Mouse (Mus musculus): ENCODE data around the gene Disp3. TPM values are rescaled to one million over a fixed set of nuclear protein-coding genes. Genes with fewer than 3 reads are reported as not detected.

The Disp3 gene
- polyA plus RNA-seq, 1 experiment from 2014 or later: 0.86 TPM

DNA sequence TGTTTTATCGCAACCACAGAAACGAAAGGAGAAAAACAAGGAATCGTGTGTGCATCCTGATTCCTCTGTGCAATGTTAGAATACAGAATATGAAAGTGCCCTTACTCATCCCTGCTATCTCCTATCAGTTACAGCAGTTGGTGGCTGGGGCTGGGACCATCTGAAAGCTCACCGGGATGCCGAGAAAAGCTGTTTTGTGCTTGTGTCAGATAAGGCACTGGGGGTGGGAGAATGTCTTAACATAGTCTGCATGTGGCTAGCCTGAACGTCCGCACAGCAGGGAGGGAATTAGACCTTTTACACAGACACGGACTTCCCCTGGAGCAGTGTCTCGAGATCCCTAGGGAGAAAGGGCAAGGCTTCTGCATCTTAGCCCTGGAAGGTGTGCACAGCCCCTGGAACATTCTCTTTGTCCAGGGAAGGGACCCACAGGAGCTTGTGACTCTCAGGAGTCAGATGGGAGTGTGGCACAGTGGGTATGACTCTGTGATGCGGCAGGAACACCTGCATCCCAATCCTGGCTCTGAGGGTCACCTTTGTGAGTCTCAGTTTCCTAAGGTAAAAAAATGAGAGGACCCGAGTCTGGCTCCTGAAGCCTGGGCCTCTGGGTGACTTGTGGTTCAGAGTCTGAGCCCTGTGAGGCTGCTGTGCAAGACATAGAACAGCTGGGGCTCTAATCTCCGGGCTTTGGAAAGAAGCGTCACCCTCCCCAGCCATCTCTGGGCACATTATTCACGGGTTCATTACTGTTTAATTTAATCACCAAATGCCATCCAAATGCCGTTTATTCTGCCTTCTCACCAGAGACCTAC is 83.5 kb downstream of the Disp3 start:
- DNase-seq (ENCODE audit: low spot score) (no peak), ATAC-seq (replicated peaks; ENCODE audit: insufficient number of reproducible peaks, low FRiP score, low TSS enrichment, low read depth) (no peak; the same call in 1 of the 2 replicates)
- 61% methylated on average over 15 of the region's 15 CpGs for WGBS
- H3K27me3 ChIP-seq (ENCODE audit: control insufficient read depth, insufficient read depth, low read length): no peaks in the 10 kb centered on the region
- no peaks in the 10 kb centered on the region for H3K4me1 ChIP-seq (ENCODE audit: control insufficient read depth, insufficient read depth, low read length)
- H3K4me2 ChIP-seq (ENCODE audit: low read depth, low read length): no peak overlapping the region
- H3K4me3 ChIP-seq (ENCODE audit: low read depth, low read length): no peak overlapping the region
- no peaks in the 10 kb centered on the region for H3K36me3 ChIP-seq (replicated peaks; ENCODE audit: control insufficient read depth, insufficient read depth, low read depth, low read length)
- no peak overlapping the region for H3K9ac ChIP-seq (replicated peaks; ENCODE audit: low read length)
- no peak overlapping the region for H3K27ac ChIP-seq (replicated peaks; ENCODE audit: low read depth, low read length)
- no peaks in the 10 kb centered on the region for H3K9me3 ChIP-seq (replicated peaks; ENCODE audit: control insufficient read depth, low read length)

DNA sequence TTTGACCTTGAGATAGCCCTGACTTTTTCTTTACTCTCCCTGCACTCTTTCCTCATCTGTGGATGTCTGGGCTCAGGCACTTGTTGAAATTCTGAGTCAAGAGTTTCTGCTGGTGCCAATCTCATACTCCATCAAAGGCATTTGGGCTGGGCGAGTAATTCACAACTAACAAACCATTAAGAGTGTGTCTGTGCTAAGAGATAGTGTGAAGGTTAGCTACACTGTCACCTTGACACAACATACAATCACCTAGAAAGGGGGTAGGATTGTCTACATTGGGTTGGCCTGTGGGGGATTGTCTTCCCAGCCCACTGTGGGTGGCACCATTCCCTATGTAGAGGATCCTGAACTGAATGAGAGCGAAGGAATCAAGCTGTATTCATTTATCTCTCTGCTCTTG is 84.2 kb downstream of the Disp3 start:
- WGBS: 88% methylated on average over 2 of the region's 2 CpGs
- Histone ChIP-seq H3K9ac (replicated peaks; ENCODE audit: low read length) (no peak overlapping the region), H3K4me1 (ENCODE audit: control insufficient read depth, insufficient read depth, low read length) (no peaks in the 10 kb centered on the region), H3K4me2 (ENCODE audit: low read depth, low read length) (no peak overlapping the region), H3K27ac (replicated peaks; ENCODE audit: low read depth, low read length) (no peak overlapping the region), H3K9me3 (replicated peaks; ENCODE audit: control insufficient read depth, low read length) (no peaks in the 10 kb centered on the region), H3K36me3 (replicated peaks; ENCODE audit: control insufficient read depth, insufficient read depth, low read depth, low read length) (no peaks in the 10 kb centered on the region), H3K4me3 (ENCODE audit: low read depth, low read length) (no peak overlapping the region), H3K27me3 (ENCODE audit: control insufficient read depth, insufficient read depth, low read length) (peaks cover 3% of the 10 kb centered on the region; the same call in 1 of the 2 replicates)
- DNase-seq (ENCODE audit: low spot score) (no peak), ATAC-seq (replicated peaks; ENCODE audit: insufficient number of reproducible peaks, low FRiP score, low TSS enrichment, low read depth) (no peak)

DNA sequence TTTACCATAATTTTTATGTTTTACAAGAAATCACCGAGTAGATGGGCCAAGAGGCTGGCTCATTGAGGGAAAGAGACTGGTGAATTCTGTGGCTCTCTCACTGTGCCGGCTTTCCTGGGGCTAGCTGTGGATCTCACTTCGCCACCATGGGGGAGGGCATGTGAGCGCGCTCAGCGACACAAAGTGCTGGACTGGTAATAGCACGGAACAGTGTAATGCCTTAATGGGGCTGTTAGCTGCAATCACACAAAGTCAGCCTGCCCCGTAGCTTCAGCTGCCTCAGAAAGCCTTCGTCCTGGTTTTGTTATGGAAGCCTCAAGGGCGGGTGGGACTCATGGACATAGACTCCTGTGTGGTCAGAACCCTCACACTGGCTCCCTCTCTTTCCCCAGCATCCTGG is 89.0 kb downstream of the Disp3 start:
- no peak for DNase-seq (ENCODE audit: low spot score)
- WGBS: 38% methylated on average over 10 of the region's 10 CpGs

DNA sequence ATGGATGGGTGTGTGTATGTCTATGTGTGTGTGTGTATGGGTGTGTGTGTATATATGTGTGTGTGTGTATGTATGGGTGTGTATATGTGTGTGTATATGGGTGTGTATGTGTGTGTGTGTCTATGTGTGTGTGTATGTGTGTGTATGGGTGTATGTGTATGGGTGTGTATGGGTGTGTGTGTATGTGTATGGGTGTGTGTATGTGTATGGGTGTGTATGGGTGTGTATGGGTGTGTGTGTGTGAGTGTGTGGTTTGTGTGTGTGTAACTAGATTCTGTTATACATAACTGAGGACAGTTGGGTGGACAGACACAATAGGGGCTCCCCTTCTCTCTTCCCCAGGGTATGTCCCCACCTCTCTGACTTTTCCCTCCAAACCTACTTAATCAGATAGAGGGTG is 93.4 kb downstream of the Disp3 start:
- Histone ChIP-seq H3K4me1 (ENCODE audit: control insufficient read depth, insufficient read depth, low read length) (no peaks in the 10 kb centered on the region), H3K27me3 (ENCODE audit: control insufficient read depth, insufficient read depth, low read length) (peaks cover 3% of the 10 kb centered on the region; the same call in 1 of the 2 replicates), H3K4me3 (ENCODE audit: low read depth, low read length) (no peak overlapping the region), H3K36me3 (replicated peaks; ENCODE audit: control insufficient read depth, insufficient read depth, low read depth, low read length) (no peaks in the 10 kb centered on the region), H3K27ac (replicated peaks; ENCODE audit: low read depth, low read length) (no peak overlapping the region), H3K9me3 (replicated peaks; ENCODE audit: control insufficient read depth, low read length) (no peaks in the 10 kb centered on the region), H3K9ac (replicated peaks; ENCODE audit: low read length) (no peak overlapping the region), H3K4me2 (ENCODE audit: low read depth, low read length) (no peak overlapping the region)
- DNase-seq (ENCODE audit: low spot score) (no peak), ATAC-seq (replicated peaks; ENCODE audit: insufficient number of reproducible peaks, low FRiP score, low TSS enrichment, low read depth) (0 out of 2 replicates have a peak, but pooled peaks have one; percentile 19)

More for the DNA sequence above, 89.0 kb downstream of the Disp3 start:
- ATAC-seq (replicated peaks; ENCODE audit: insufficient number of reproducible peaks, low FRiP score, low TSS enrichment, low read depth): no peak
- Histone ChIP-seq H3K4me2 (ENCODE audit: low read depth, low read length) (no peak overlapping the region), H3K27me3 (ENCODE audit: control insufficient read depth, insufficient read depth, low read length) (peaks cover 3% of the 10 kb centered on the region; the same call in 1 of the 2 replicates), H3K9ac (replicated peaks; ENCODE audit: low read length) (no peak overlapping the region), H3K27ac (replicated peaks; ENCODE audit: low read depth, low read length) (no peak overlapping the region), H3K4me1 (ENCODE audit: control insufficient read depth, insufficient read depth, low read length) (no peaks in the 10 kb centered on the region), H3K4me3 (ENCODE audit: low read depth, low read length) (no peak overlapping the region), H3K36me3 (replicated peaks; ENCODE audit: control insufficient read depth, insufficient read depth, low read depth, low read length) (no peaks in the 10 kb centered on the region), H3K9me3 (replicated peaks; ENCODE audit: control insufficient read depth, low read length) (no peaks in the 10 kb centered on the region)

DNA sequence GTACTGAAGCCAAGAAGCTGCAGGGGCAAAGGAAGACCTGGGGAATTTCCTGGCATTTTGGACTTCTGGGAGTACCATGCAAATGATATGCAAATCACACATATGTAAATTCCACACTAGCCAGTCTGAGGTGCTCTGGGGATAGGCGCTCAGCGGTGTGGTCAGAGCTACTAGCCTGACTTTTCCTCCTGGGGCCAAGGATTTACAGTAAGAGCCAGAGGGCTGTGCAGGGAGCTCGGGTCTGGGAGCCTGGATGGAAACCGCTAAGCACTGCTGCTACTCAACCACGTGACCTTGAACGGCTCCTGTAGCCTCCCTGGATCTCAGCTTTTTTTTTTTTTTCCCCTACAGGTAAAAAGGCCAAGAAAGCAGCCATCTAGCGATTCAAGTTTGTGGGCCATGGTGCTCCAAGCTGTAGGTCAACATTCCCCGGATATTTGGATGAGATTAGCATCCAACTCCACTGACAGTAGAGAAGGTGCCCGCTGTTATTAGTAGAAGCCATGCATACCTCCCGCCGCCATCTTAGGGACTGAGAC is 95.0 kb downstream of the Disp3 start:
- Histone ChIP-seq H3K4me2 (ENCODE audit: low read depth, low read length) (no peak overlapping the region), H3K27ac (replicated peaks; ENCODE audit: low read depth, low read length) (no peak overlapping the region), H3K27me3 (ENCODE audit: control insufficient read depth, insufficient read depth, low read length) (no peaks in the 10 kb centered on the region), H3K9ac (replicated peaks; ENCODE audit: low read length) (no peak overlapping the region), H3K9me3 (replicated peaks; ENCODE audit: control insufficient read depth, low read length) (no peaks in the 10 kb centered on the region), H3K4me3 (ENCODE audit: low read depth, low read length) (no peak overlapping the region), H3K4me1 (ENCODE audit: control insufficient read depth, insufficient read depth, low read length) (no peaks in the 10 kb centered on the region), H3K36me3 (replicated peaks; ENCODE audit: control insufficient read depth, insufficient read depth, low read depth, low read length) (no peaks in the 10 kb centered on the region)
- ATAC-seq (replicated peaks; ENCODE audit: insufficient number of reproducible peaks, low FRiP score, low TSS enrichment, low read depth) (no peak), DNase-seq (ENCODE audit: low spot score) (no peak)
- WGBS: 31% methylated on average over 11 of the region's 11 CpGs

Other genes starting within 250 kb of the Disp3 start
- gene Clcn6, start 249.1 kb downstream of the Disp3 start, polyA plus RNA-seq (2014; fragmentation: Nextera tagmentation; extraction: Ambion mirVana): 8.9 and 9.8 TPM in 2 replicates
- gene Mthfr, start 248.9 kb downstream of the Disp3 start, polyA plus RNA-seq (2014; fragmentation: Nextera tagmentation; extraction: Ambion mirVana): 13.5 and 14.1 TPM in 2 replicates
- 7.0 and 10.3 TPM in 2 replicates for gene Agtrap, start 199.9 kb downstream of the Disp3 start, polyA plus RNA-seq (2014; fragmentation: Nextera tagmentation; extraction: Ambion mirVana)
- gene Mad2l2, start 157.6 kb downstream of the Disp3 start, polyA plus RNA-seq (2014; fragmentation: Nextera tagmentation; extraction: Ambion mirVana): 75.3 and 83.4 TPM in 2 replicates
- 1.2 and 2.2 TPM in 2 replicates for gene Draxin, start 157.3 kb downstream of the Disp3 start, polyA plus RNA-seq (2014; fragmentation: Nextera tagmentation; extraction: Ambion mirVana)
- 9.8 and 11.3 TPM in 2 replicates for gene Fbxo6, start 135.8 kb downstream of the Disp3 start, polyA plus RNA-seq (2014; fragmentation: Nextera tagmentation; extraction: Ambion mirVana)
- 24.0 and 25.1 TPM in 2 replicates for gene Fbxo44, start 127.5 kb downstream of the Disp3 start, polyA plus RNA-seq (2014; fragmentation: Nextera tagmentation; extraction: Ambion mirVana)
- gene Fbxo2, start 127.3 kb downstream of the Disp3 start, polyA plus RNA-seq (2014; fragmentation: Nextera tagmentation; extraction: Ambion mirVana): 1.5 and 1.9 TPM in 2 replicates
- gene Ubiad1, start 156.8 kb upstream of the Disp3 start, polyA plus RNA-seq (2014; fragmentation: Nextera tagmentation; extraction: Ambion mirVana): 14.2 and 14.6 TPM in 2 replicates
- 22.5 and 23.9 TPM in 2 replicates for gene Mtor, start 160.6 kb upstream of the Disp3 start, polyA plus RNA-seq (2014; fragmentation: Nextera tagmentation; extraction: Ambion mirVana)
- 0.21 and 0.25 TPM in 2 replicates for gene Angptl7, start 212.5 kb upstream of the Disp3 start, polyA plus RNA-seq (2014; fragmentation: Nextera tagmentation; extraction: Ambion mirVana)